Mouse (Mus musculus) left cerebral cortex, adult 8-10 months (tissue): Measurements from ENCODE around the gene Ugt2b36. TPM values are rescaled to one million over a fixed set of nuclear protein-coding genes. Genes with fewer than 3 reads are reported as not detected.
"Not testable (repeated sequence)": the region's sequence is repeated elsewhere in the genome, so short reads cannot be mapped to it uniquely, and the experiment has no call there.

Source experiments
- DNase-seq, 2 experiments: peaks; one replicate each; pipeline ENCODE4 v3.0.0; 2022; ENCODE audit warnings: low spot score in 2 of 2
- total RNA-seq, 4 experiments: library from RNA; stranded (reverse); gene quantifications; 2 replicates each; pipeline ENCODE4 v1.2.4; 2022

The Ugt2b36 gene
- total RNA-seq = not detected

- DNase-seq = no peak
These were observed at the start of gene Ugt2b36 for GRCm38 (mm10) chr5:87092346-87093027. Ugt2b36 (minus strand) TSS chr5:87092555.

GRCm38 (mm10) chr5:87140196-87140595 is 47.8 kb upstream of the Ugt2b36 start, which contains the start of gene Ugt2b5:
Ugt2b5 (minus strand) TSS chr5:87140318.
- DNase-seq = not testable (repeated sequence)

- not testable (repeated sequence) for DNase-seq
These were observed 11.3 kb upstream of the Ugt2b36 start for GRCm38 (mm10) chr5:87103697-87104096.

DNA sequence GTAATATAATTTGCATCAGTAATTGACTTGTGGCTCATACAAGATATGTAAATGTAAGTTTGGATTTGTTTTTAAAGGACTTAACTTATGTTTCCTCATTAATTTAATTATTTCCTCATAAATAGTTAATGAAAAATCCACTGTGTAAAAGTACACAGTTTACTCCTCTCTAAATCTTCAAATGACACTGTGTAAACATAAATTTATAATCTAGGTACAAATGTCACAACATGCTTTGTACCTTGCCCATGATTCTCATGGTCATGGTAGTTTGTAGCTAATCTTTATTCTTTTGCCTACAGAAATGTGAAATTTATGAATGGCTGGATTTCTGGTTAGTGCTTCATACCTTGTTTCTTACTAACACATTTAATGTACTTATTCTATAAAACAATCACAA is 1.2 kb downstream of the Ugt2b36 start:
- no peak for DNase-seq

- no peak for DNase-seq
These were observed 3.1 kb downstream of the Ugt2b36 start for GRCm38 (mm10) chr5:87089264-87089663.

- no peak for DNase-seq
These were observed 6.1 kb downstream of the Ugt2b36 start for GRCm38 (mm10) chr5:87086269-87086668.

DNA sequence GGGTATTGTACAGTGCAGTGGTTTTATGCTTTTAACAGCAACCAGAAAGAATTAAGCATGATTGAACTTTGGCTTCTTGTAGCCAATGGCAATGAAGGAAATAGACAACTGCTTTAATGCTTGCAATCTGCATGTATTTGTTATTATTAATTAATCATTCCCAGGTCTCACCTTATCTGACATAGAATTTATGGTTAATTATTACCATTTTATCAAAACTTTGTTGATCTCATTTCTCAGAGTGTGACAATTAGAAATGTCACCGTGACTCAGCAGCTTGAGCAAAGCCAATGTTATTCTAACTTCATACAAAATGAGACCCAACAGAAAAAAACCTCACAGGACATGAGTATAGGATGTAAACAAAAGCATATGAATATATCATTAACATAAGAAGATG is 61.7 kb downstream of the Ugt2b36 start:
- no peak for DNase-seq

DNA sequence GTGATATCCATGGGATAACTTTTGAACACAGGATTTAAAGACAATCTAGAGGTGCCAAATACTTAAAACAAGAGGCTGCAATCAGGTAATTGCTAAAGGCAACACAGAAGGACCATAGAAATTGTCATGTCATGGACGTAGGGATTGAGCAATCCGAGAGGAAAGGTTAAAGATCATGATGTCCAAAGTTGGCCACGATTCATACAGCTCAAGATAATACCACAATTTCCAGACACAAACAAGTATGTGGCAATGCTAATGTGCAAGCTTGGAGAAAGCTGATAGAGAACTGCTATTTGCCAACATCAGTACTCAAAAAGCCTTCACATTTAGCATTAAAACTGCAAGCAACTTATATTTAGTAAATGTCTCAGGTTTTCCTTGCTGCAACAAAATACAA is 65.0 kb downstream of the Ugt2b36 start:
- no peak for DNase-seq

Other genes with a start within 250 kb of the Ugt2b36 start
- gene Ugt2b34, start 185.6 kb downstream of the Ugt2b36 start, total RNA-seq = not detected
- not detected for gene Ugt2b1, start 166.0 kb downstream of the Ugt2b36 start, total RNA-seq
- not detected for gene Ugt2b35, start 91.7 kb downstream of the Ugt2b36 start, total RNA-seq
- not detected for gene Ugt2b5, start 47.8 kb upstream of the Ugt2b36 start, total RNA-seq
- not detected for gene Ugt2b37, start 162.2 kb upstream of the Ugt2b36 start, total RNA-seq
- gene Ugt2a3, start 244.6 kb upstream of the Ugt2b36 start, total RNA-seq = not detected